Mouse (Mus musculus): ENCODE measurements around the gene Crygb. TPM values are rescaled to one million over a fixed set of nuclear protein-coding genes. Genes with fewer than 3 reads are reported as not detected.
A peak's percentile ranks its signal among the peaks of the same experiment; 100 is the strongest.

Crygb gene
- not detected for total RNA-seq (2022)

DNA sequence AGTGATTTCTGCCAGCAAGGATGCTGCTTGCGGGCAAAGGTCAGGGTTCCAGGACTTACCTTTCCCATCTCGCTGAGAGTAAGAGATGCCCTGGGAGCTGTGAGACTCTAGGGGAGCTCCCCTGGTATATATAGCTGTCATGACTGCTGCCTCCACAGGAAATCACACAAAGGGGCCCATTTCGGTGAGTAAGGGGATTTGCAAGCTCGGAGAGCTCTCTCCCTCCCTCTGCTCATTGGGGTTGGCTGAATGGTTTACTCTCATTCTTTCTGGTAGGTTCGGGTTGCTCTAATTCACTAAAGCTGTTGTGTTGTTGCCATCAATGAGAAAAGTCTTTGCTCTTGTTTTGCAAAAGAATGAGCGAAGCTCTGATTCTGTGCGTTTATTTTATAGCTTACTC lies at the start of gene Crygb:
Crygb (minus strand) TSS at position 101 of the 400 bp plus-strand sequence.
- no peak for DNase-seq (ENCODE audit: low spot score in 2 of 2)

DNA sequence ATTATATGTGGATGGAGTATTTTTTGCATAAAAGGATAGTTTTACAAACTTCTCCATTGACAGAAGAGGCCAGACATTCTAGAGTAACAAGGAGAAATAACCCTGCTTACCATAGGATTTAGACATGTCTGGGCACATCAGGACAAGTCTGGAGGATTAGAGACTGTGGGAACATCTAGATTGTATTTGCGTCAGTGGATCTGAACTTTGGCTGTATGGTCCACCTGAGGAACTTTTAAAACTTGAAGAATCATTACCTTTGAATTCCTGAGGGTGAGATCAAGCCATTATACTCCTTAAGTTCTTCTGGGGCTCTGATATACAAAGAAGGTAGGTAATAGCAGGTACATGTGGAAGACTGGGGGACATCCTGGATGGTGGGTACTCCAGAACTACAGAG lies 49.6 kb upstream of the Crygb start:
- DNase-seq (ENCODE audit: low spot score in 2 of 2): no peak

DNA sequence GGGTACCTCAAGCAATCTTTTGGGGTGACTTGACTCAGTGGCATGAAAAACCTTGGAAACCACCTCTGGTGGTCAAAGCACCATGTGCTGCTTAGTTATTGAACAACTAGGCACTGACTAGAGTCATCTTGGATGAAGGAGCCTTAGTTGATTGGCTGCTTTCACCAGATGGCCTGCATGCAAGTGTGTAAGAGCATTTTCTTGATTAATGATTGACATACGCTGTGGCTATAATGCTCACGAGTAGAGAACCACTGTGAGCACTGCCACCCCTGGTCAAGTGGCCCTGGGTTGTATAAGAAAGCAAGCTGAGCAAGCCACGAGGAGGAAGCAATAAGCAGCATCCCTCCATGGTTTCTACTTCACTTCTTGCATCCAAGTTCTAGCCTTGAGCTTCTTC lies 48.1 kb upstream of the Crygb start:
- no peak for DNase-seq (ENCODE audit: low spot score in 2 of 2)

DNA sequence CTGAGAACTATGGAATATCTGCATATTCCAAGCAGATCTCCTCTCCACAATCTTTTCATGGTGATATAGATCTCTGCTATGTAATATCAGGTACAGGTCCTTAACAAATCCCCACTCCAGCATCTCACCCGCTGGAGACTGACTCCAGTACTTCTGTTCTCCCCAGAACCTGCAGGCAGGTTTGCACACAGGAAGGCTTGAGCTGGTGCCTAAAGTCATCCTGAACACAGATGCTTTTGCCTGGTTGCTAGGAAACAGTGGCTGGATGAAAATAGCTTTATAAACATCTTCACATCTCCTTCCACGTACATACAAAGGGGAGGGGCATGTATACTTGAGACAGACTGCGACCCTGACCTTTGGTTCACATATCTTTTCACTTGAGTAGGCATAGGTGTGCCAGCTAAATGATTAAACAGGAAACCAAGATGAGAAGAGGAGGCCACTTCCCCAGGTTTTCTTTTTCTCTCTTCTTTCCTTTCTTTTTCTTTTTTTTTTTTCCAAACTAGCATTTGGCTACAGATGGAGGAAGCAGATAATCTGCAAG lies 47.6 kb upstream of the Crygb start:
- no peak for DNase-seq (ENCODE audit: low spot score in 2 of 2)

DNA sequence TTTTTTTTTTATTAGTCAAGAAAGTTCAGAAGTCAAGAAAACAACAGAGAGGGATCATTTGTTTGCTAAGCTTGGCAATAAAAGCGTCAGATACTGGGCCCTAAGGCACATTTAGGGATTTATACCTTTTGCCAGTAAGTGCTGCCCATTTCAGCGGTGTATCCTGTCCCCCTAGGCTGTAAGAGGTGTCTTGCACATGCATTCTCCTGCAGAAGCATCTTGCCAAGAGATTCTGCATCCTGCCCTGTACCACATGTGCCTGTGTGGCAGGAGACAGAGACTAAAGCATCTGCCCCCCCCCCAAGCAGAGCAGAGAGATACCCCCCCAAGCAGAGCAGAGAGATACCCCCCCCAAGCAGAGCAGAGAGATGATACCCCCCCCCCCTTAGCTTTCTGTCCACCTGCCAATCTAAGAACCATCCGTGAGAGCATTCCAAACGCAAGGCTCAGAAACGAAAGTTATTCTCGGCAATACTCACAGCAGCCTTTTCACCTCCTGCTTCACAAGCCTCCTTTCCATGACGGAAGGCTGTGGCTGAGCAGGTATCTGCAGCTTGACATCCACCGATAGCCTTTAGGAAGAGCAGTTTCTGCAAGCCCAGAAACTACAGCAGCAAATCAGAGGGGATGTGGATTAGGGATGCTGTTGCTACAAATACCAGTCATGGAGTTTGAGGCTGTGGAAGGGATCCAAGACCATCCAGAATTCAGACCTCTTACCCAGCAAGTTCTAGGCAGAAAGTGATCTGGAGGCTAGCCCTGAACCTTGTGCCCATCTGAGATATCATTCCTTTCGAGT lies 40.7 kb upstream of the Crygb start, which contains the start of gene D630023F18Rik:
D630023F18Rik (minus strand) TSS at position 641 of the 799 bp plus-strand sequence.
- DNase-seq (ENCODE audit: low spot score in 2 of 2): no peak

DNA sequence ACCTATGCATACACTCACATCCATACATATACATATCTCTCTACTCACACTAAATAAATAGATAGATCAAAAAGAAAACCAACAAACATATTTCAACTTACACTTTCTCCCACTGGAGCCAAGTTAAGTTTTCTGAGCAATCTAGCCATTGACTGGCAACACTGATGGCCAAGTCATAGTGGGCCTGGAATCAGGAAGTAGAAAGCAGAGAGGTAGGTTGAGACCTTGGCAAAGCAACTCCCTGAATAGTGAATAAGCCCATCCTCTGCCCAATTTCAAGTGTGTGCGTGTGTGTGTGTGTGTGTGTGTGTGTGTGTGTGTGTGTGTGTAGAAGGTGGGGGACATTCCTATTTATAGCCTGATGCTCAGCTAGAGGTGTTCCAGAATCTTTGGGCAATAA lies 37.4 kb upstream of the Crygb start, which contains the start of gene Gm28845:
Gm28845 (minus strand) TSS at position 121 of the 400 bp plus-strand sequence.
- DNase-seq (ENCODE audit: low spot score in 2 of 2): no peak

DNA sequence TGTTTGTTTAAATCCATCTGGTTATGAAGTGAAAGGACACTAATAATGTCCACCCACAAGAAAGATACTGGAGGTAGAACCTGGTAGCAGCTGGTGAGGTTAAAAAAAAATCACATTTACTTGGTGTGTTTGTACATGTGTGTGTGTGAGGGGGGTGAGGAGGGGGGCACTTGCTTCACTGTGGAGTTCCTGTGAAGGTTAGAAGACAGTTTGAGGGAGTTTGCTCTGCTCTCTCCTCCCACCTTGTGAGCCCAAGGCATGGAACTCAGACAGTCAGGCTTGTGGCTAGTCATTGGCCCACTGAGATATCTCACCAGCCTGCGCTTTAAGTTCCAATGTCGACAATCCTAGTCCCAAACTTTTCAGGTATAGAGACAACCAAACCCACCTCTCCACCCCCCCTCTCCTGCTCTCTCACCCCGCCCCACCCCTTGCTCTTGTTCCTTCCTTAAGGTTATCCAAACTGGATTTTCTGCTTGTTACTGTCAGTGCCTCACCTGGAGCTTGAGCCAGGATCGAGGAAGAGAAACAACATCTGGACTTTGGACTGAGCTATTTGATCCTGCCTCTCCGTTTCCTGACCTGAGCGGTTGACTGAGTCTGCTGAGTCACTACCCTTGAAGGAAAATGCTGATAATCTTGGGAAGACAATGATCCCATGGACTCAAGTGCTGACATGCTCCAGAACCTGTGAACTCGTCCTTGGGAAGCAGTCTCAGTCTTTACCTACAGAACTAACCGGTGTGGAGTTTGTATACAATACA lies 36.2 kb upstream of the Crygb start:
- DNase-seq (ENCODE audit: low spot score in 2 of 2): no peak

DNA sequence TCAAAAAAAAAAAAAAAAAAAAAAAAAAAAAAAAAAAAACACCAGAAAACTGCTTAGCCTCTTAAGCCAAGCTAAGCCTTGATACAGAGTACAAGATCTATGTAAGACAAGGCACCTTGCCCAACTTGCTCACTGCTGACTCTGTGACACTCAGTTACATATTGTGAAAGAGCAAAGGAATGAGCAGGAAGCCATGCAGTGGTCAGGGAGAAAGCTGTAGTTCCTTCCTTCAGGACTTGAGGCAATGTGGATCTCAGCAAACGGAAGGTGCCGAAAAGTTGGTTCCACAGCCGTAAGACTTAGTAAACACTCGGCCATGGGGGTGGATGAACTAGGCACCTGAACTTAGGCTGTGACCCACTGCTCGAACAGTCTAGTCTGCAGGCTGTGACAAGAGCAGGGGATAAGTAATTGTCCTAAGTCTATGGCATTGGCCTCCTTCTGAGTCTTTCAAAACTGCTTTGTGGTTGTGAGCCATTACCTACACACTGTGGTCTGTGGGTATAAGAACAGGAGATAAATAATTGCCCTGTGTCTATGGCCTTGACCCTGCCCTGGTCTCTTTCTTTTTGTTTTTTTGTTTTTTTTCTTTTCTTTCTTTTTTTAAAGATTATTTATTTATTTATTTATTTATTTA lies 31.6 kb upstream of the Crygb start:
- DNase-seq (ENCODE audit: low spot score in 2 of 2): no peak

DNA sequence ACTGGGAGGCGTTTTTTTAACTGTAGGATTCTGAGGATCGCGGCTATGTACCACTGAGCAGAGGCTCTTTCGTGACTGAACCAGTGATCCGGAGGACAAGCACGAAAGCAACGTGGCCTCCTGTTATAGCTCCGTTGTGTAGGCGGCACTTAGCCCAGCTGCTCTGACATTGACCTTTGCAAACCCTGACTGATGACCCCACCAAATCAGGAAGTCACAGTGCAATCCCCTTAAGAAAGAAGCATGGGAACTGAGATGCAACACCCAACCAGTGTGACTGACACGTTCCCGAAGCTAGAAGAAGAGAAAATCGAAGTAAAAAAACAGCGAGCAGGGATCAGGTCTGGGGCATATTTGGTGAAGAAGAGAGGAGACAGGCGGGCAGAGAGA lies 30.7 kb upstream of the Crygb start:
- DNase-seq (ENCODE audit: low spot score in 2 of 2): no peak

DNA sequence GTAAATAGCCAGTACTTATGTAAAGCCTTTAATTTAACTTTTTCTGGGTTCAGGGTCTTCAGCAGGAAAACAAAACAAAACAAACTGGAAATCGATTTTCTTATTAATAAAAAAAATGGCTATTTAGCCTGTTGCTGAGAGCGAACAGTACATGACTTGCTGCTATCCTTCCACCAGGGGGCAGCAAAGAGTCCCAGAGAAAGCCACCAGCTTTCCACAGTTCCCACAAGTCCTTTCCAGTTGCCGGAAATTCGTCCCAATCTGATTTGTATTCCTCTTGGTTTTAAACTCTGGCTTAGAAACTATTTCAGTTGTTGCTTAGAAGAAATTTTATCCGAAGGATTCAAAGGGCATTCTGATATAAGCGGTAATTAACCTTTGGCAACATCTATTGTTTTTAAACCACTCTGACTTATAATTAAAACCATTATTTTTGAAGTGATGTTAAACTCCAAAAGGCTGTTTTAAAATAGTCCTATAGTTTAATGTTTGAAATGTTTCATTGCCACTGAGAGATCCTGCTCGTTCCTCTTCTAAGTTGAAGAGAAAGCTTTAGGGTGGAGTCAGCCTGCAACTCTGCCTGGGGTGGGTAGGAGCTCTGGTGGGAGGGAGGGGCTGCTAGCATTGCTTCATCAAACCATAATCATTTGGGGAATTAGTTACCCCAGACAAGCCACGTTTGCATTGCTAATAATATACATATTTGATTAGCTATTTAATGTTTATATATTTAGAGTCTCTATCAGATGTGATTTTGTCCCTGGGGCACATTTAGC lies 30.1 kb upstream of the Crygb start:
- peak; percentile 36 to 41 for DNase-seq (ENCODE audit: low spot score in 2 of 2)

DNA sequence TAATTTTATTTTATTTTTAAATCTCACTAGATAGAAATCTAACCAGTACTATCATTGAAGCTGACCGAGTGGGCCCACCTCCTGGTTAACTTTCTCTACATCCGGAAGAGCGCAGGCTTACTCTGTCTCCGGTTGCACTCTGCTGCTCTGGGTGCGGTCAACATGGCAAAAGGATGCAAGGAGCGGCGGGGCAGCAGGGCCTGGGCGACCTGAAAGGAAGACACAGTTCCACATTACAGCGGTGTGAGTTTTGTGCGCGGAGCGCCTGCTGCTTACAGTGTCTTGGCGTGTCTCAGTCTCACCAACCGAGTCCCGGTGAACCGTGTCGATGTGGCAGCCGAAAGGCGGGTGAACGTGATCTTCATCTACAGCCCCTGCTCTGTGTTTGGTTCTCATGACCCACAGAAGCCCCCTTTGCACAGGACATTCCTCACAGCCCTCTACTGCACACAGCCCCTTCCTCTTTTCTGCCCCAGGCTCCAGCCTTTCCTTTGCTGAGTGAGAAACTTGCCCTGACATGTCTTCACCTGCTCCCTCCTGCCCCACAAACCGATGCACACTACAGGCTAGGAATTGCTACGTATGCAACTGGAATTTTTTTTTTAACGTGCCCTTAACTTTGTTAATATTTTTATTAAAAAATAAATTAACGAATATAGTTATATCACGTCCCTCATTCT lies 27.8 kb upstream of the Crygb start:
- DNase-seq (ENCODE audit: low spot score in 2 of 2): no peak

DNA sequence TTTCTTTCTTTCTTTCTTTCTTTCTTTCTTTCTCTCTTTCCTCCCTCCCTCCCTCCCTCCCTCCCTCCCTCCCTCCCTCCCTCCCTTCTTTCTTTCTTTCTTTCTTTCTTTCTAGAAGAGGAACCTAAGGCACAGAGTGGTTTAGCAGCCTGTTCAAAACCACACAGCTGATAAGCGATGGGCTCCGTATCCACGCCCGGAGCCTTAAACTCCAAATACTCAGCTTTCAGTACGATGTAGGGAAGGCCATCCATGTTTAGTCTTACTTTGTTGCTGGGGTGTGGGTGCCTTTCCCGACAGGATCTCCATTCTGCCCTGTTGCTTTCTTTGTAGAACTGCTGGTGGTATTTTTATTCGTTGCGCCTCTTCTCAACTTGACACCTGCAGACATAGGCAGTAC lies 27.1 kb upstream of the Crygb start:
- DNase-seq (ENCODE audit: low spot score in 2 of 2): no peak

DNA sequence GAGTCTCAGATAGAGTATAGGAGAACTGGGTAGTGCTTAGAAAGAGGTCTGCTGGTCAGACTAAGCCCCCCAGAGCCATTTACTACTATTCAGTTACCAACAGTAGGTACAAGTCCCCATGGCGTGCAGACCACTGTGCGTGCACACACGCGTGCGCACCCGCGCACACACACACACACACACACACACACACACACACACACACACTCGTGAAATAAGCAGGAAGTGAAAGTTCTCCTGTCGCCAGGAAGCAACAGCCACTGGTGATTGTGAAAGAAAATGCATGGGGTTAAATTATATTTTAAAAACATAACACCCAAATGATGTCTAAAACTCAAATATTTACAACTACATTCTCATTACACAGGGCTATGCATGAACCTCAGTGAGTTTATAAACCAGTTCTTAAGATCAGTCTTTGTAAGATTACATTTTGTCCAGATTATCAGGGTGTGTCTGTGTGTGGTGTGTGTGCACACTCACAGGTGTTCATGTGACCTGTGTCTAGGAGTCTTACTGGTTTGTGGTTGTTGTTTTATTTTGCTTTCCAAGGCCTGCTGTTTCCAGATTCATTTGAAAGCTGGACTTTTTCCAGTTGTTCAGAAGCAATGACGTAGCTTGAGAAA lies 25.7 kb upstream of the Crygb start:
- DNase-seq (ENCODE audit: low spot score in 2 of 2): no peak

DNA sequence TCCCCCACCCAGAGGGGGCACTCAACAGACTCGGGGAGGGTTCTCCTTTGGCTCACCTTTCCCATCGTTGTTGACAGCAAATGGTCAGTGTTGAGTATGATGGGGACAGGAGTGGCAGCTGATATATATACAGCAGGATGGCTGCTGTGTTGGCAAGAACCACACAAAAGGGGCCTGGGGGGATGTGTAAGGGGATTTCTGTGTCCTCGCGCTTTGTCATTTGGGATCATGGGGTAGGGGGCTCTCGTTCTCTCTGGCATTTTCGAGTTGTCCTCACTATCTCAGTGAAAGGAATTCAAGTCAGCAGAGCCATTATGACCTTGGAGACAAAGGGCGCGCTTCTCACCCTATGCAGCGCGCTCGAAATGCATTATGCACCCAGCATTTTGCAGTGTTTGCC lies 21.2 kb upstream of the Crygb start, which contains the start of gene Cryga:
Cryga (minus strand) TSS at position 101 of the 400 bp plus-strand sequence.
- DNase-seq (ENCODE audit: low spot score in 2 of 2): no peak

DNA sequence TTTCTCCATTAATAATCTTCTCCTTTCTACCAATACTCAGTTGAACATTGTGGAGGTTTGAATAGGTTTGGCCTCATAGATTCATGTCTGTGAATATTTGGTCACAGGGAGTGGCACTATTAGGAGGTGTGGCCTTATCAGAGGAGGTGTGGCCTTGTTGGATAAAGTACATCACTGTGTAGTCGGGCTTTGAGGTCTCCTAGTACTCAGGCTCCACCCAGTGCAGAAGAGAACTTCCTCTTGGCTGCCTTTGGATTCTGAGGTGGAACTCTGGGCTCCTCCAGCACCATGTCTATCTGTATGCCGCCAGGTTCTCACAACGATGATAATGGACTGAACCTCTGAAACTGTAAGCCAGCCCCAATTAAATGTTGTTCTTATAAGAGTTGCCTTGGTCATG lies 14.9 kb upstream of the Crygb start:
- no peak for DNase-seq (ENCODE audit: low spot score in 2 of 2)

DNA sequence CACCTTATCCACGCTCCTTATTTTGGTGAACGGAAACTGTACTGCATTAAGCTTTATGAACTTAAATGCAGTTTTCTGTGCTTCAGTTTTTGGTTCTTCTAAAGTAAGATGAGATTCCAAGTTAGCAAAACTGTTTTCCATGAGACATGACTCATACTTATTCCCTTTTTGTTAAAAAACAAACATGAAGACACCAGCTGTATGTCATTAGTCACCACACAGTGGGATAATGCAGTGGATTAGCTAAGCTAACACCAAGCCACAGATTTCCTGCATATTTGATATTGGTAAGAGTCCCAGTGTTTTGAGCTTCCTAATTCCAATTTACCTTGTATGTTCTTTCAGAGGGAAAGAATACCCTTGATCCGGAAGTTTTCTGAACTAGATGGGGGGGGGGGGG lies 9.5 kb upstream of the Crygb start:
- DNase-seq (ENCODE audit: low spot score in 2 of 2): no peak

DNA sequence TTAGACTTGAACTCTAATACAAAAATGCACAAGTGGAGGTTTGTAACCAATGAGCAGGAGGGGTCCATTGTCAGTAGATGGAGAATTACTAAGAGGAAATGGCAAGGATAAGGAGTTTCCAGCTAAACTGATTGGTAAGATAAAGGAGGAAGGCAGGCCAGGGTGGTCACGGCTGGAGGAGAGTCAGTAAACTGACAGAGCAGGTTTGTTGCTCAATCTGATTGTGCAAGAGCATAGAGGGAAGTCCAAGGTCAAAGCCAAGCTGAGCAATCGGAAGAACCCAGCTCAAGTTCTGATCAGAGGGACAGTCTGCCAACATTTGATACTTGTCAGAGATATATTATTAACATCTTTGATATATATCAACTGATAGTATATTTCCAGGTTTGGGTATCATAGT lies 8.3 kb upstream of the Crygb start:
- DNase-seq (ENCODE audit: low spot score in 2 of 2): no peak

DNA sequence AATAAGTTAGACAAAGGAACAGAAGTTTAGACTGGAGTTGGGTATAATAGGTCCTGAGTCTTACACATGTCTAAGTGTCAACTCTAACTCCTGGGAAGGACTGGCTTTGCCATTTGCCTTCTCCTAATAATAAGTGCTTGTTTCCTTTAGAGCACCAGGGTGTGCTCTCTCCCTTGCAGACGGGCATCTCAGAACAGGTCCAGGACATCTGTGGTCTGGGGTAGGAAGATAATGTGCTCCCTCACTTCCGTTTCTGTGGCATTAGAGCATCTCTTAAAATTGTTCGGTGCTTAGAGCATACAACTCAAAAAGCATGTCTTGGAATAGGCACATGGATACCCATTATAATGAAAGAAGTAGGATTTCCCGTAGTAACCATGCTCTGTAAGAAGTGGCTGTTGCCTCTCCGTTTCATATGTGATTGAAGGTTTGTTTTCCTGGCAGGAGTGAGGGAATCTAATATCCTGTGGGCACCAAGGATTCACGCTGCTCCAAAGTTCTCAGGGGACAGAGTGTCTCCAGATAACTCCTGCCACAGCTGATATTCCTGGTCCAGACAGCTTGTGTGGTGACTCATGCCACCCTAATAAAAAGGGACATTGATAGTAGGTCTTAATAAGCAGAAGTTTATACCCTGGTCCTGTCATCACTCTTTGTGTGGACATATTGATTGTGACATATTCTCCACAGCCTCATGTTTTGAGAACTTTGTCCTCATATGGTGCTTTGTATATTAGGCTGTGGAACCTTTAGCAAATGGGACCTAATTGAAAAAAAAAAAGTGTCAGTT lies 6.7 kb upstream of the Crygb start:
- DNase-seq (ENCODE audit: low spot score in 2 of 2): no peak

DNA sequence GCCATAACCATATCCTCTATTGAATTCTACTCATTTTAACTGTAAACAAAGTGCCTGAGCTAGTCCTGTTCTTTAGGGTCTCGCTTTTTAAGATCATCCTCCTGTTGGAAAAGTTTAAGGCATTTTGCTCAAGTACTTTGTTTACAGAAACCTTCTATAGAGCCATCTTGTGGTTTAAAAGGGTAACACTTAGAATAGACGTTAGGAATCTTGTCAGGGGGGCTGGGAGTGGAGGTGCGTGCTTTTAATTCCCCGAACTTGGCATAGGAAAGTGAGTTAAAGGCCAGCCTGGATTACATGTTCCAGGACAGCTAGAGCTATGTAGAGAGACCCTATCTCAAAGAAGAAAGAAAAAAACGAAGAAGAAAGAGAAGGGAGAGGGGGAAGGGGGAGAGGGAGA lies 6.5 kb downstream of the Crygb start:
- DNase-seq (ENCODE audit: low spot score in 2 of 2): no peak
